Mouse (Mus musculus): ENCODE measurements at regions not wholly inside any gene's neighbourhood (a gene's known extent, or its start where the extent isn't known, plus 50 kb on each side); places are given as distances from the start of the nearest gene placed in this dataset.

DNA sequence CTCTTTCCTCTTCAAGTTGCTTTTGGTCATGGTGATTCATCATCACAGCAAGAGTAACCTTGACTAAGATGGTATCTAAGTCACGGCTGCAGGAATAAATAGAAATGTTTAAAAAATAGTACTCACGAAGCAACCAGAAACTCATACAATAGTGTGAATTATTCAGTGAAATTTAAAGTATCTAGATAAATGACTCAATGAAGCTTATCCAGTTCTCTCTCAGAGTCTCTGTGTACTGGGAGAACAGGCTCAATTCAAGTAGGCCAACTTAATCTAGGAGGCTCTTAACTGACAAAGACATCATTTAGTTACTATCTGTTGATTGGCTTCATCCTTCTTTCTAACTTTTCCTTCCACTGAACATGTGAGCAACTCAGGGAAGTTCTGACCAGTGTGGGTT is 175.5 kb upstream of the Pcdh15 start:
- DNase-seq (ENCODE audit: low read depth): no peak

- no peak for DNase-seq (ENCODE audit: low read depth)
These were observed 142.2 kb upstream of the Pcdh15 start for GRCm38 (mm10) chr10:72956957-72957356.

DNA sequence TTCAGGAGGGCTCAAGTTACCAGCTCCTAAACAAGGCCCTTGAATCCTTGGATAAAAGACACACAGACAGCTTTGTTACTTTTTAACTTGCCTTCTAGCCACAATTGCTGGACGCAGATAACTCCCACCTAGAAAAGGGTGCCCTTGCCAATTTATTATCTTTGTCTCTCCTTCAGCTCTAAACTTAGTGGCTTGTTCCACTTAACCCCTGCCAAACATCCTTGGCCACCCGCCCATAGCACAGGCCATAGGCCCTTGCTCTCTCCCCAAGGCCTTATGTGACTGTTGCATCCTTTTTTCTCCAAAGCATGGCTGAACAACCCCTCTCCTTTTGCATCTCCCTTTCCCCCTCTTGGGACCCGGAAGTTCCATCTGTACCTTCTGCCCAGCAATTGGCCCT is 139.1 kb upstream of the Pcdh15 start:
- DNase-seq (ENCODE audit: low read depth): no peak

- DNase-seq (ENCODE audit: low read depth): no peak
These were observed 117.8 kb upstream of the Pcdh15 start for GRCm38 (mm10) chr10:72981359-72981758.

GRCm38 (mm10) chr10:72988355-72988754 is 110.8 kb upstream of the Pcdh15 start:
- DNase-seq (ENCODE audit: low read depth): no peak

DNA sequence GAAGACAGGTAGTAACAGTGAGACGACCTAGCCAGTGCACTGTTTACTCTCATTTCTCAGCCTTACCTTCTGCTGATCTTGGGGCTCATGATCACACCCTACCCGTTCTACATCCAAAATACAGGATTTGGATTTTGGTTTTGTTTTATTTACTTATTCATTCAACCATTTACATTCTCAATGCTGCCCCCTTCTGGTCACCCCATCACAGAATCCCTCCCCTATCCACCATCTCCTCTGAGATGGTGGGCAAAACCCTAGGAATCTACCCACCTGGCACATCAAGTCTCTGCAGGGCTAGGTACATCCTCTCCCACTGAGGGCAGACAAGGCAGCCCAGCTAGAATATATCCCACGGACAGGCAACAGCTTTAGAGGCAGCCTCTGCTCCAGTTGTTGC is 88.2 kb upstream of the Pcdh15 start:
- DNase-seq (ENCODE audit: low read depth): peak; percentile 50

- peak; percentile 72 for DNase-seq (ENCODE audit: low read depth)
These were observed 87.3 kb upstream of the Pcdh15 start for GRCm38 (mm10) chr10:73011874-73012273.

DNA sequence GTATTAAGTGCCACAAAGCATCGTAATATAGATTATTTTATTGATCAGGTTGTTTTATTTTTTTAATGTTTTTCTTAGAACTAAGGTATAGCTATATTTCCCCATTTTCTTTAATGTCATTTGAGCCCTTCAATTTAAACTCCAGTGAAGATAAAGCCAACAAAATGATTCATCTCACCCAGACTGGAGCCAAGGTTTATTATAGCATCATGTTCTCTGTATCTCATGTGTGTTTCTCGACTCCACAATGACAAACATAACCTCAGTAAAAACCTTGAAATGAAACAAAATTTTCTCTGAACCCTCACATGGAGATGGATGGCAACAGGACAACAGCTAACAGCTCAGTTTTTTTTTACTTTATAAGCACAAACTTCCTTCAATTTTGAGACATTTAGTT is 61.7 kb upstream of the Pcdh15 start:
- no peak for DNase-seq (ENCODE audit: low read depth)

DNA sequence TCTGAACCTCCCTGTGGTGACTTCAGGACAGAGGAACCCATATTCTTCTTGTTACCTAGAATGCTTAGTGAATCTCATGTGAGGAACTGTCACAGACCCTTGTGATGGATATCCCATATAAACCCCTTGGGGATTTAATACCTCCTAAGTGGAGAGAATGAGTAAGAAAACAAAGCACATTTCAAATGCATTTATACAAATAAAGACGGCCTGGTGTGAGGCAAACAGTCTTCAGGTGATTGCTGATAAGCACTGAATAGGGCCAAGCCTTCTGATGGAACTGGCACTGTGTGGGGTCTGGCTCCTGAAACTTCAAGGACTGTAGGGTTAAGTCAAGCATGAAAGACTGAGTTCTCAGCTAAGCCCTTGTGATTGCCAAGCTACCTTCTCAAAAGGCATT is 59.6 kb upstream of the Pcdh15 start:
- no peak for DNase-seq (ENCODE audit: low read depth)

All from NIH3T3 (cell line).